Mouse (Mus musculus) forebrain, postnatal 0 days (tissue): ENCODE results near the gene 1700074P13Rik. TPM values are rescaled to one million over a fixed set of nuclear protein-coding genes. Genes with fewer than 3 reads are reported as not detected.
"Not testable (repeated sequence)": the region's sequence is repeated elsewhere in the genome, so short reads cannot be mapped to it uniquely, and the experiment has no call there.

Experiments used
- ATAC-seq: fragments of 200-750 bp; cut with Nextera tagmentation; 2 replicates; pipeline ENCODE4 v1.8.0; 2017; ENCODE audit warnings: mild to moderate bottlenecking, moderate library complexity
- DNase-seq: peaks from one replicate; pipeline ENCODE4 v3.0.0-alpha.2; 2015
- H3K27ac ChIP-seq: fragments of 300-500 bp; sonication (generic); 2 replicates; pipeline ENCODE4 v1.5.1; 2014; ENCODE audit warnings: low read depth, mild to moderate bottlenecking, antibody characterized with exemption, low read length, moderate library complexity, mixed read lengths
- H3K27me3 ChIP-seq: fragments of 300-500 bp; sonication (generic); 2 replicates; pipeline ENCODE4 v1.6.1; 2014; ENCODE audit warnings: mild to moderate bottlenecking, low read length, mixed read lengths; ENCODE audit not compliant: insufficient read depth
- H3K36me3 ChIP-seq: fragments of 300-500 bp; sonication (generic); 2 replicates; pipeline ENCODE4 v1.6.1; 2014; ENCODE audit warnings: mild to moderate bottlenecking, moderate library complexity; ENCODE audit not compliant: insufficient read depth
- H3K4me1 ChIP-seq: fragments of 300-500 bp; sonication (generic); 2 replicates; pipeline ENCODE4 v1.6.1; 2014; ENCODE audit warnings: antibody characterized with exemption; ENCODE audit not compliant: insufficient read depth
- H3K4me2 ChIP-seq: fragments of 300-500 bp; sonication (generic); 2 replicates; pipeline ENCODE4 v1.6.1; 2014; ENCODE audit warnings: low read depth, mild to moderate bottlenecking, moderate library complexity
- H3K4me3 ChIP-seq: fragments of 300-500 bp; sonication (generic); 2 replicates; pipeline ENCODE4 v1.5.1; 2014; ENCODE audit warnings: low read depth, low read length, mixed read lengths
- H3K9ac ChIP-seq: fragments of 300-500 bp; sonication (generic); 2 replicates; pipeline ENCODE4 v1.6.1; 2014; ENCODE audit warnings: mild to moderate bottlenecking
- H3K9me3 ChIP-seq: fragments of 300-500 bp; sonication (generic); 2 replicates; pipeline ENCODE4 v1.6.1; 2016; ENCODE audit warnings: low read length
- CTCF ChIP-seq: sonication (generic); IDR thresholded peaks from 2 replicates; pipeline ENCODE4 v1.5.1; 2016; ENCODE audit warnings: antibody characterized with exemption, control low read depth, low read depth
- WGBS: fragments of 180-500 bp; shearing (Covaris S2); extraction: QIAGEN DNeasy Blood & Tissue Kit; methylation state at CpG from one replicate; pipeline ENCODE4 v1.1.7; 2014; 5-methylcytosine and 5-hydroxymethylcytosine counted together
- polyA plus RNA-seq: library from polyadenylated mRNA; unstranded; fragments of >200 nt; fragmentation: Nextera tagmentation; extraction: Ambion mirVana; gene quantifications from 2 replicates; pipeline ENCODE4 v1.2.1, GENCODE M21; 2015
- total RNA-seq: library from RNA; depleted of rRNA; stranded (reverse); fragments of >200 nt; gene quantifications from 2 replicates; pipeline ENCODE4 v1.2.3, GENCODE M21; 2014; rRNA removed

Gene 1700074P13Rik
- total RNA-seq, result not detected in 2 replicates
- not detected in 2 replicates for polyA plus RNA-seq

GRCm38 (mm10) chr6:40940457-40940856, at the start of gene 1700074P13Rik:
Gene 1700074P13Rik, minus strand, starts transcription at chr6:40940557.
- no peak within 1 kb of the TSS for H3K9ac ChIP-seq
- H3K4me3 ChIP-seq, result no peak within 1 kb of the TSS
- no peaks in the 10 kb centered on the region for H3K36me3 ChIP-seq
- H3K4me2 ChIP-seq, result no peak within 1 kb of the TSS
- H3K4me1 ChIP-seq, result no peaks in the 10 kb centered on the region
- no peaks in the 10 kb centered on the region for H3K9me3 ChIP-seq
- ATAC-seq (no peak), DNase-seq (no peak)
- 93% methylated on average over 10 of the region's 10 CpGs for WGBS
- no peak for TF ChIP-seq CTCF
- H3K27me3 ChIP-seq, result no peaks in the 10 kb centered on the region
- no peak within 1 kb of the TSS for H3K27ac ChIP-seq

- not testable (repeated sequence) for H3K9ac ChIP-seq, H3K4me3 ChIP-seq, H3K36me3 ChIP-seq, DNase-seq, H3K4me2 ChIP-seq, H3K9me3 ChIP-seq, H3K27me3 ChIP-seq, H3K27ac ChIP-seq, ATAC-seq, H3K4me1 ChIP-seq
- 89% methylated on average over 2 of the region's 2 CpGs for WGBS
These were observed 24.1 kb upstream of the 1700074P13Rik start, which contains the start of gene 1810009J06Rik for GRCm38 (mm10) chr6:40964454-40964853. Gene 1810009J06Rik, plus strand, starts transcription at chr6:40964754.

- Histone ChIP-seq H3K27me3 (no peaks in the 10 kb centered on the region), H3K9ac (no peak overlapping the region), H3K27ac (no peak overlapping the region), H3K4me1 (no peaks in the 10 kb centered on the region), H3K9me3 (no peaks in the 10 kb centered on the region), H3K36me3 (no peaks in the 10 kb centered on the region), H3K4me2 (no peak overlapping the region), H3K4me3 (no peak overlapping the region)
- no peak for ATAC-seq
- TF ChIP-seq CTCF, result no peak
- no peak for DNase-seq
- WGBS, result 73% methylated on average over 2 of the region's 2 CpGs
These were observed 13.4 kb upstream of the 1700074P13Rik start for GRCm38 (mm10) chr6:40953716-40954115.

- no peaks in the 10 kb centered on the region for H3K27me3 ChIP-seq
- H3K4me3 ChIP-seq, result no peak within 1 kb of the TSS
- no peaks in the 10 kb centered on the region for H3K36me3 ChIP-seq
- H3K4me1 ChIP-seq, result no peaks in the 10 kb centered on the region
- no peak for DNase-seq
- no peak within 1 kb of the TSS for H3K4me2 ChIP-seq
- no peaks in the 10 kb centered on the region for H3K9me3 ChIP-seq
- no peak within 1 kb of the TSS for H3K9ac ChIP-seq
- no peak for ATAC-seq
- TF ChIP-seq CTCF, result no peak
- no peak within 1 kb of the TSS for H3K27ac ChIP-seq
These were observed 11.4 kb upstream of the 1700074P13Rik start, which contains the start of gene Gm4744 for GRCm38 (mm10) chr6:40951770-40952169. Gene Gm4744, minus strand, starts transcription at chr6:40951870.

- Histone ChIP-seq H3K27me3 (no peaks in the 10 kb centered on the region), H3K4me3 (no peak overlapping the region), H3K9ac (no peak overlapping the region), H3K36me3 (no peaks in the 10 kb centered on the region), H3K4me2 (no peak overlapping the region), H3K27ac (no peak overlapping the region), H3K9me3 (no peaks in the 10 kb centered on the region), H3K4me1 (no peaks in the 10 kb centered on the region)
- ATAC-seq, result no peak
- 86% methylated on average over 4 of the region's 4 CpGs for WGBS
- DNase-seq, result no peak
- TF ChIP-seq CTCF, result no peak
These were observed 20.4 kb downstream of the 1700074P13Rik start for GRCm38 (mm10) chr6:40919954-40920353.

GRCm38 (mm10) chr6:40900287-40900686, 40.1 kb downstream of the 1700074P13Rik start, which contains the start of gene Prss58:
Gene Prss58, minus strand, starts transcription at chr6:40900387.
- no peak for TF ChIP-seq CTCF
- H3K27ac ChIP-seq, result no peak within 1 kb of the TSS
- H3K9ac ChIP-seq, result no peak within 1 kb of the TSS
- no peaks in the 10 kb centered on the region for H3K4me1 ChIP-seq
- no peaks in the 10 kb centered on the region for H3K27me3 ChIP-seq
- H3K4me2 ChIP-seq, result no peak within 1 kb of the TSS
- no peak for ATAC-seq
- H3K36me3 ChIP-seq, result no peaks in the 10 kb centered on the region
- no peak within 1 kb of the TSS for H3K4me3 ChIP-seq
- no peak for DNase-seq
- no peaks in the 10 kb centered on the region for H3K9me3 ChIP-seq

GRCm38 (mm10) chr6:40894716-40895115, 45.6 kb downstream of the 1700074P13Rik start:
- H3K9ac ChIP-seq, result no peak overlapping the region
- no peaks in the 10 kb centered on the region for H3K27me3 ChIP-seq
- TF ChIP-seq CTCF, result no peak
- no peak overlapping the region for H3K4me2 ChIP-seq
- H3K27ac ChIP-seq, result no peak overlapping the region
- H3K9me3 ChIP-seq, result no peaks in the 10 kb centered on the region
- H3K4me1 ChIP-seq, result no peaks in the 10 kb centered on the region
- WGBS, result 83% methylated on average over 1 of the region's 1 CpGs
- no peaks in the 10 kb centered on the region for H3K36me3 ChIP-seq
- no peak for DNase-seq
- no peak for ATAC-seq
- no peak overlapping the region for H3K4me3 ChIP-seq

- H3K4me3 ChIP-seq, result no peak overlapping the region
- ATAC-seq, result no peak
- 46% methylated on average over 7 of the region's 7 CpGs for WGBS
- no peaks in the 10 kb centered on the region for H3K9me3 ChIP-seq
- no peak; the same call in 1 of the 2 replicates for TF ChIP-seq CTCF
- H3K27me3 ChIP-seq, result no peaks in the 10 kb centered on the region
- DNase-seq, result no peak
- no peaks in the 10 kb centered on the region for H3K36me3 ChIP-seq
- H3K4me1 ChIP-seq, result no peaks in the 10 kb centered on the region
- H3K9ac ChIP-seq, result no peak overlapping the region
- H3K27ac ChIP-seq, result no peak overlapping the region
- no peak overlapping the region for H3K4me2 ChIP-seq
These were observed 46.8 kb downstream of the 1700074P13Rik start for GRCm38 (mm10) chr6:40893577-40893976.
